Mouse (Mus musculus): Measurements from ENCODE around the gene Socs3. TPM values are rescaled to one million over a fixed set of nuclear protein-coding genes. Genes with fewer than 3 reads are reported as not detected.

Gene Socs3
- polyA plus RNA-seq, 1 experiment, result 9.6 TPM

DNA sequence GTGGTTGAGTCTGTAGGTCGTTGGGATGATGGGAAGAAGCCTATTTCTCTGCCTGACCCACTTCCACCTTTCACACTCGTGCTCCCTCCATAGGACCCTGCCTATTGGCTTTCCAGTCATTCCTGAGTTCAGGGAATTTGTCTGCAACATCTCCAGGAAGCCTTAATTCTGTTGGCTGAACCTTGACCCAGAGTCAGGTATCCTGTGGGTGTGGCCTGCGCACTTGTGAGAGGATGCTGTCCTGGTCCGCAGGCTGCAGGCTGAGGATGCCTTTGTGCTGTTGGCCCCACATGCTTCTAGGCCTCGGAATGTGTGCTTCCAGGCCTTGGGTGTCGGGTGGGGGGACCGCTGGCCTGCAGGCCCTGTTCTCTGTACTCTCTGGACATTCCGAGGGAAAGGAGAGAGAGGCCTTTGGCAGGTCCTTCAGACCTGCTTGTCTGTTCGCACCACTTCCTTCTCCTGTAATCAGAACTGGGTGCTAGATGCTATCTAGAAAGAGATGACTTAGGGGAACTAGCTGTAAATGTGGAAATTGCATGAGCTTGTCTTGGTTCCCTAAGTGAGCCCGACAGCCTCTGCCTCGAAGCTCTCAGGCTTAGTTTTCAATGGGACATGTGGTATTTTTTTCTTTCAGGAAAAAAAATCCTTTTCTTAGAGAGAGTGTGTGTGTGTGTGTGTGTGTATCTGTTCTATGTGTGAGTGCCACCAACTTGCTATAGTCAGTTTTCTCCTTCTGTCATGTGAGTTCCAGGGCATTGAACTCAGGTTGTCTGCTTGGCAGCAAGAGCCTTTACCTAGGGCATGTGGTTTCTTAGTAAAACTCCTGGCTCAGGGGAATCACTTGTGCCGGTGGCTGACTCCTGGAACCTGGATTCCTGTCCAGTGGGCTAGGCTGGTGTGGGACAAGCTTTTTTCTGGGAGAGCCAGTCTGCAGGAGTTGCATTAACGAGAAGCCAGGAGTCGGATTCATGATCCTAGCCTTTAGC, 23.6 kb upstream of the Socs3 start:
- Histone ChIP-seq H3K4me1 (ENCODE audit: control insufficient read depth, insufficient read depth, low read length) (peaks cover 20% of the 10 kb centered on the region), H3K27ac (ENCODE audit: control insufficient read depth, insufficient read depth, low read depth, low read length, poor library complexity) (peak overlapping the region; percentile 91), H3K4me3 (replicated peaks; ENCODE audit: control insufficient read depth, low read depth, low read length) (peak overlapping the region; percentile 29)
- WGBS, result 44% methylated on average over 14 of the region's 14 CpGs
- TF ChIP-seq CTCF (IDR thresholded peaks at IDR 0.05; ENCODE audit: control insufficient read depth, insufficient read depth, low read length) (no peak), POLR2A (IDR thresholded peaks at IDR 0.05; ENCODE audit: borderline replicate concordance, control insufficient read depth, low read depth, low read length) (no peak)

DNA sequence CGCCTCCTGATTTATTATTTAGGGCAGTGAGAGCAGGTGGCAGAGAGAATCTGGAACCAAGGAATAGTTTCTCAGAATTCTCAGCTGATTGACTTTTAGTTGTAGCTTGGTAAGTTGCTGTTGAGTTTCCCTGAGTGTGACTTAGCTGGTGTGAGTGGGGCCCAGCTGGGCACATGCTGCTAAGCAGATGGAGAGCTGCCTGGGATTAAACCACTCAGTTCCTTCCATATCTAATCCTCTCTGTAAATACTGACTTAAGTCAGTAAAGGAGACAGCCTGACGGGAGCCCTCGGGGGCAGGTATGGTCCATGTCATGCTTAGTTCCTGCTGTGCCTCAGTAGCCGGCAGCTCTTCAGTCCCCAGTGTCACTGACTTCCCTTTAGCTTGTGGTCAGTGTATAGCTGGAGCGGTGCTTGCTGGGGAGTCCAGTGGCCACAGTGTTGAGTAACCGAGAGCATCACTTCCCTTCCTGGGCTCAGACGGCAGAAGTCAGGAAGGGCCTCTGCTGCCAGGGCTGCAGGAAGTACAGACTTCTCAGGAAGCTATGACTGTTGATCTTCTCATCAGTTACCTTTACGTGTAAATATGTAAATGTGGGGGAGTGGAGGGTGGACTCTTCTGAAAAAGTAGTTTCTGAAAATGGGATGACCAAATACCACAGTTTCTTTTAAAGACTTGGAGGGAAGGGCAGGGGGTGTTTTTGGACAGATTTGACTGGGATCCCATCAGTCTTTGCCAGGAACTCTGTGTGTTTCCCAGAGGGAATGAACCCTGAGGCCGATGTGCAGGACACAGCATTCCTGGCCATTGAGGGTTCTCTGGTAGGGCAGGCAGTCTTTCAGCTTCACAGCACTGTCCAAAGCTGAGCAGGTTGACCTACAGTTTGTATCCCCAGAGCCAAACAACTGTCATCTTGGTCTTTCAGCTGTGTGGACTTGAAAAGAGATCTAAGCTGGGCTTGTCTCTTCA, 21.9 kb upstream of the Socs3 start:
- no peak overlapping the region for H3K4me3 ChIP-seq (replicated peaks; ENCODE audit: control insufficient read depth, low read depth, low read length)
- TF ChIP-seq CTCF (IDR thresholded peaks at IDR 0.05; ENCODE audit: control insufficient read depth, insufficient read depth, low read length) (0 out of 2 replicates have a peak, but pooled peaks have one; percentile 1), POLR2A (IDR thresholded peaks at IDR 0.05; ENCODE audit: borderline replicate concordance, control insufficient read depth, low read depth, low read length) (no peak)
- H3K27ac ChIP-seq (ENCODE audit: control insufficient read depth, insufficient read depth, low read depth, low read length, poor library complexity), result peak overlapping the region; percentile 91
- WGBS, result 19% methylated on average over 9 of the region's 9 CpGs
- peaks cover 20% of the 10 kb centered on the region for H3K4me1 ChIP-seq (ENCODE audit: control insufficient read depth, insufficient read depth, low read length)

- Histone ChIP-seq H3K4me3 (replicated peaks; ENCODE audit: control insufficient read depth, low read depth, low read length) (no peak overlapping the region), H3K4me1 (ENCODE audit: control insufficient read depth, insufficient read depth, low read length) (peaks cover 19% of the 10 kb centered on the region), H3K27ac (ENCODE audit: control insufficient read depth, insufficient read depth, low read depth, low read length, poor library complexity) (peak overlapping the region; percentile 61)
- WGBS, result 5% methylated on average over 10 of the region's 10 CpGs
- TF ChIP-seq POLR2A (IDR thresholded peaks at IDR 0.05; ENCODE audit: borderline replicate concordance, control insufficient read depth, low read depth, low read length) (no peak), CTCF (IDR thresholded peaks at IDR 0.05; ENCODE audit: control insufficient read depth, insufficient read depth, low read length) (peak; percentile 49; the same call in 1 of the 2 replicates)
Measured at GRCm38 (mm10) chr11:117989926-117990325, 20.1 kb upstream of the Socs3 start.

GRCm38 (mm10) chr11:117989241-117989640, 19.4 kb upstream of the Socs3 start:
- Histone ChIP-seq H3K4me1 (ENCODE audit: control insufficient read depth, insufficient read depth, low read length) (peaks cover 17% of the 10 kb centered on the region), H3K27ac (ENCODE audit: control insufficient read depth, insufficient read depth, low read depth, low read length, poor library complexity) (peak overlapping the region; percentile 61), H3K4me3 (replicated peaks; ENCODE audit: control insufficient read depth, low read depth, low read length) (no peak overlapping the region)
- WGBS, result 59% methylated on average over 4 of the region's 4 CpGs
- TF ChIP-seq CTCF (IDR thresholded peaks at IDR 0.05; ENCODE audit: control insufficient read depth, insufficient read depth, low read length), result no peak

GRCm38 (mm10) chr11:117987968-117988367, 18.1 kb upstream of the Socs3 start:
- H3K4me1 ChIP-seq (ENCODE audit: control insufficient read depth, insufficient read depth, low read length), result peaks cover 12% of the 10 kb centered on the region
- peak overlapping the region; percentile 98; the same call in 1 of the 2 replicates for H3K27ac ChIP-seq (ENCODE audit: control insufficient read depth, insufficient read depth, low read depth, low read length, poor library complexity)
- WGBS, result 27% methylated on average over 4 of the region's 4 CpGs
- H3K4me3 ChIP-seq (replicated peaks; ENCODE audit: control insufficient read depth, low read depth, low read length), result peak overlapping the region; percentile 21
- no peak for TF ChIP-seq POLR2A (IDR thresholded peaks at IDR 0.05; ENCODE audit: borderline replicate concordance, control insufficient read depth, low read depth, low read length)

DNA sequence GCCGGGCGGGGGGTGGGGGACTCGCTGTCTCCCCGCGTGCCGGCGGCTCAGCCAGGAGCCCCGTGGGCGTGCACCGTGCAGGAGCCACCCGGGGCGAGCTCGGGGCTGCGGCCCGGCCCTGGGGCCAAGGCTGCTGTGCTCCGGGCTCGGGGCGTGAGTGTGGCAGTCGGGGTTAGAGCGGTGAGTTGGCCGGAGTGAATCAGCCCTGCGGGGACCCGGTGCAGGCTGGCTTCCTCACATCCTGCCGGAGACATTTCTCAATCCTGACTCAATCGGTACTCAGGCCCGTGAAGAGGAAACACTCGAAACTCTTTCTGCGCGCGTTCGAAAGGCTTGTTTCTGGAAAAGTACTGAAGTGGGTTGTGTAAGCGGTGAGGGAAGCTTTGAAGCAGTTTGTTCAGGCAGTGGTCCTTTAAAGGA, 17.2 kb upstream of the Socs3 start:
- TF ChIP-seq CTCF (IDR thresholded peaks at IDR 0.05; ENCODE audit: control insufficient read depth, insufficient read depth, low read length) (no peak), POLR2A (IDR thresholded peaks at IDR 0.05; ENCODE audit: borderline replicate concordance, control insufficient read depth, low read depth, low read length) (0 out of 2 replicates have a peak, but pooled peaks have one; percentile 23)
- peak overlapping the region; percentile 64 for H3K4me3 ChIP-seq (replicated peaks; ENCODE audit: control insufficient read depth, low read depth, low read length)
- H3K4me1 ChIP-seq (ENCODE audit: control insufficient read depth, insufficient read depth, low read length), result peaks cover 7% of the 10 kb centered on the region
- H3K27ac ChIP-seq (ENCODE audit: control insufficient read depth, insufficient read depth, low read depth, low read length, poor library complexity), result peak overlapping the region; percentile 98
- under 1% methylated on average over 32 of the region's 32 CpGs for WGBS

DNA sequence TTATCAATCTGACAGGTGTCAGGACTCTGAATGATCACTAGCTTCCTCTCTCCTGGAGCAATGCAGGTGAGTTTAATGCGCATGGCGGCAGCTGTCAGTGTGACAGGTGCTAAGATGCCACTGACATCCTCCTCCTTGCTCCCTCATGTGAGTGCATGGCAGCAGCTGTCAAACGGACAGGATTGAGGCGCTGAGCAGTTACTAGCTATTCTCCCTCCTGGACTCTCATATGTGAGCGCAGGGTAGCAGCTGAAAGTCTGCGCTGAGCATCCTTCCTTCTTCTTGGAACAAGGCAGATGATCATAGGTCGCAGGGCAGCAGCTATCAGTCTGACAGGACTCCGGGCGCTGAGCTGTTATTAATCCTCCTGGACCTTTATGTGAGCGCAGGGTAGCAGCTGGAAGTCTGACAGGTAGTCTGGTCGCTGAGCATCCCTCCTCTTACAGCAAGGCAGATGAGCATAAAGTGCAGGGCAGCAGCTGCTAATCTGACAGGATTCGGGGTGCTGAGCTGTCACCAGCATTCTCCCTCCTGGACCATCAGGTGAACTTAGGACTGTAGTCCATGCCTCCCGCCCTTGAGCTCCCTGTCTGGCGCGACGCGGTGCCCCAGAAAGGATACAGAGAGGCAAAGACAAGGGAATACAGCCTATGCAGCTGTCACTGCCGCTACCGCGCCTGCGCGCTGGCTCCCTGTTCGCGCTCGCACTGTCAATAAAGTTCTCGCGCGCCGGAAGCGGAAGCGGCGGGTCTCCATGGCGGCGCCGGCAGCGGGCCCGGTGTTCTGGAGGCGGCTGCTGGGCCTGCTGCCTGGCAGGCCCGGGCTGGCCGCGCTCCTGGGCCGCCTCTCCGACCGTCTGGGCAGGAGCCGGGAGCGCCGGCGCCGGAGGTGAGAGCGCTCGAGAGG, 16.5 kb upstream of the Socs3 start, which contains the start of gene Pgs1:
Pgs1 (plus strand) TSS at position 167 of the 906 bp plus-strand sequence.
- WGBS, result 7% methylated on average over 51 of the region's 51 CpGs
- peak within 1 kb of the TSS; percentile 64 for H3K4me3 ChIP-seq (replicated peaks; ENCODE audit: control insufficient read depth, low read depth, low read length)
- peak within 1 kb of the TSS; percentile 98 for H3K27ac ChIP-seq (ENCODE audit: control insufficient read depth, insufficient read depth, low read depth, low read length, poor library complexity)
- TF ChIP-seq CTCF (IDR thresholded peaks at IDR 0.05; ENCODE audit: control insufficient read depth, insufficient read depth, low read length) (0 out of 2 replicates have a peak, but pooled peaks have one; percentile 4), POLR2A (IDR thresholded peaks at IDR 0.05; ENCODE audit: borderline replicate concordance, control insufficient read depth, low read depth, low read length) (peak; percentile 68; the same call in 1 of the 2 replicates)
- peaks cover 7% of the 10 kb centered on the region for H3K4me1 ChIP-seq (ENCODE audit: control insufficient read depth, insufficient read depth, low read length)

Data from bone marrow, adult 2 months (tissue).